Mouse (Mus musculus) midbrain, embryonic 13.5 days (tissue): ENCODE measurements around the gene Dusp28. TPM values are rescaled to one million over a fixed set of nuclear protein-coding genes. Genes with fewer than 3 reads are reported as not detected.

ENCODE experiments used
- ATAC-seq: fragments of 200-750 bp; cut with Nextera tagmentation; 2 replicates; pipeline ENCODE4 v1.8.0; 2017; ENCODE audit warnings: mild to moderate bottlenecking, moderate TSS enrichment, moderate library complexity
- H3K27ac ChIP-seq: fragments of 300-500 bp; sonication (generic); 2 replicates; pipeline ENCODE4 v1.5.1; 2015; ENCODE audit warnings: inconsistent platforms, mild to moderate bottlenecking, moderate library complexity
- H3K27me3 ChIP-seq: fragments of 300-500 bp; sonication (generic); 2 replicates; pipeline ENCODE4 v1.6.1; 2015; ENCODE audit warnings: mild to moderate bottlenecking, inconsistent platforms
- H3K36me3 ChIP-seq: fragments of 300-500 bp; sonication (generic); 2 replicates; pipeline ENCODE4 v1.6.1; 2015; ENCODE audit warnings: mild to moderate bottlenecking, inconsistent platforms
- H3K4me1 ChIP-seq: fragments of 300-500 bp; sonication (generic); replicated peaks from 2 replicates; pipeline ENCODE4 v1.6.1; 2015; ENCODE audit warnings: inconsistent platforms
- H3K4me2 ChIP-seq: fragments of 300-500 bp; sonication (generic); replicated peaks from 2 replicates; pipeline ENCODE4 v1.6.1; 2015; ENCODE audit warnings: moderate library complexity, mild to moderate bottlenecking, inconsistent platforms
- H3K4me3 ChIP-seq: fragments of 300-500 bp; sonication (generic); replicated peaks from 2 replicates; pipeline ENCODE4 v1.5.1; 2015; ENCODE audit warnings: mild to moderate bottlenecking, inconsistent platforms
- H3K9ac ChIP-seq: fragments of 300-500 bp; sonication (generic); replicated peaks from 2 replicates; pipeline ENCODE4 v1.6.1; 2015; ENCODE audit warnings: mild to moderate bottlenecking, inconsistent platforms
- H3K9me3 ChIP-seq: fragments of 300-500 bp; sonication (generic); 2 replicates; pipeline ENCODE4 v1.6.1; 2016; ENCODE audit warnings: mild to moderate bottlenecking, inconsistent platforms
- WGBS: fragments of 180-500 bp; shearing (Covaris S2); methylation state at CpG from one replicate; pipeline ENCODE4 v1.1.7; 2015; 5-methylcytosine and 5-hydroxymethylcytosine counted together
- polyA plus RNA-seq: library from polyadenylated mRNA; unstranded; fragments of >200 nt; fragmentation: Nextera tagmentation; extraction: Ambion mirVana; gene quantifications from 2 replicates; pipeline ENCODE4 v1.2.1, GENCODE M21; 2015

Dusp28 gene
- polyA plus RNA-seq, 1 experiment from 2014 or later = 15.7 TPM

GRCm38 (mm10) chr1:92881982-92882381 lies 24.8 kb upstream of the Dusp28 start:
- H3K27ac ChIP-seq = no peak overlapping the region
- no peaks in the 10 kb centered on the region for H3K27me3 ChIP-seq
- H3K36me3 ChIP-seq = no peaks in the 10 kb centered on the region
- H3K4me1 ChIP-seq = no peaks in the 10 kb centered on the region
- no peak overlapping the region for H3K9ac ChIP-seq
- H3K4me2 ChIP-seq = no peak overlapping the region
- ATAC-seq = no peak
- no peaks in the 10 kb centered on the region for H3K9me3 ChIP-seq
- no peak overlapping the region for H3K4me3 ChIP-seq
- WGBS = 88% methylated on average over 6 of the region's 6 CpGs

GRCm38 (mm10) chr1:92888901-92889655 lies 17.7 kb upstream of the Dusp28 start:
- no peaks in the 10 kb centered on the region for H3K9me3 ChIP-seq
- 73% methylated on average over 7 of the region's 7 CpGs for WGBS
- H3K36me3 ChIP-seq = no peaks in the 10 kb centered on the region
- H3K4me1 ChIP-seq = no peaks in the 10 kb centered on the region
- no peak overlapping the region for H3K4me3 ChIP-seq
- no peak overlapping the region for H3K4me2 ChIP-seq
- no peak for ATAC-seq
- H3K9ac ChIP-seq = no peak overlapping the region
- H3K27ac ChIP-seq = no peak overlapping the region
- no peaks in the 10 kb centered on the region for H3K27me3 ChIP-seq

- Histone ChIP-seq H3K4me2 (no peak overlapping the region), H3K27me3 (0 out of 2 replicates have a peak, but pooled peaks cover 3% of the 10 kb centered on the region), H3K9ac (no peak overlapping the region), H3K27ac (no peak overlapping the region), H3K4me3 (no peak overlapping the region), H3K9me3 (no peaks in the 10 kb centered on the region), H3K36me3 (no peaks in the 10 kb centered on the region), H3K4me1 (no peaks in the 10 kb centered on the region)
- 65% methylated on average over 3 of the region's 3 CpGs for WGBS
- ATAC-seq = no peak
Observed at GRCm38 (mm10) chr1:92892791-92893190, 14.0 kb upstream of the Dusp28 start.

- no peak overlapping the region for H3K4me3 ChIP-seq
- ATAC-seq = no peak
- H3K9me3 ChIP-seq = no peaks in the 10 kb centered on the region
- 78% methylated on average over 3 of the region's 3 CpGs for WGBS
- no peak overlapping the region for H3K9ac ChIP-seq
- H3K27me3 ChIP-seq = 0 out of 2 replicates have a peak, but pooled peaks cover 3% of the 10 kb centered on the region
- H3K4me1 ChIP-seq = no peaks in the 10 kb centered on the region
- no peaks in the 10 kb centered on the region for H3K36me3 ChIP-seq
- no peak overlapping the region for H3K4me2 ChIP-seq
- H3K27ac ChIP-seq = no peak overlapping the region
Observed at GRCm38 (mm10) chr1:92893896-92894295, 12.9 kb upstream of the Dusp28 start.

- Histone ChIP-seq H3K4me3 (no peak overlapping the region), H3K36me3 (no peaks in the 10 kb centered on the region), H3K27me3 (0 out of 2 replicates have a peak, but pooled peaks cover 10% of the 10 kb centered on the region), H3K4me2 (no peak overlapping the region), H3K9ac (no peak overlapping the region), H3K9me3 (no peaks in the 10 kb centered on the region), H3K27ac (no peak overlapping the region), H3K4me1 (no peaks in the 10 kb centered on the region)
- WGBS = 9% methylated on average over 3 of the region's 3 CpGs
- ATAC-seq = peak; percentile 85
Observed at GRCm38 (mm10) chr1:92895089-92895488, 11.7 kb upstream of the Dusp28 start.

- no peaks in the 10 kb centered on the region for H3K36me3 ChIP-seq
- no peak within 1 kb of the TSS for H3K27ac ChIP-seq
- WGBS = under 1% methylated on average over 15 of the region's 15 CpGs
- H3K4me1 ChIP-seq = peaks cover 21% of the 10 kb centered on the region
- peaks cover 22% of the 10 kb centered on the region for H3K27me3 ChIP-seq
- peak within 1 kb of the TSS; percentile 45; the same call in 1 of the 2 replicates for H3K9ac ChIP-seq
- H3K4me3 ChIP-seq = peak within 1 kb of the TSS; percentile 15; the same call in 1 of the 2 replicates
- H3K9me3 ChIP-seq = no peaks in the 10 kb centered on the region
- H3K4me2 ChIP-seq = peak within 1 kb of the TSS; percentile 44
- peak; percentile 21 for ATAC-seq
Observed at GRCm38 (mm10) chr1:92902786-92903185, 4.0 kb upstream of the Dusp28 start, which contains the start of gene Ankmy1. TSS of gene Ankmy1 (minus strand) at chr1:92902906.

GRCm38 (mm10) chr1:92903627-92904026 lies 3.2 kb upstream of the Dusp28 start:
- Histone ChIP-seq H3K27me3 (peaks cover 30% of the 10 kb centered on the region), H3K36me3 (no peaks in the 10 kb centered on the region), H3K27ac (no peak overlapping the region), H3K9ac (no peak overlapping the region), H3K9me3 (no peaks in the 10 kb centered on the region), H3K4me3 (no peak overlapping the region), H3K4me1 (peaks cover 24% of the 10 kb centered on the region), H3K4me2 (no peak overlapping the region)
- 84% methylated on average over 4 of the region's 4 CpGs for WGBS
- no peak for ATAC-seq

GRCm38 (mm10) chr1:92905703-92906310 lies 974 bp upstream of the Dusp28 start:
- no peak overlapping the region for H3K9ac ChIP-seq
- H3K36me3 ChIP-seq = no peaks in the 10 kb centered on the region
- H3K4me2 ChIP-seq = no peak overlapping the region
- H3K4me3 ChIP-seq = no peak overlapping the region
- no peak for ATAC-seq
- 93% methylated on average over 2 of the region's 2 CpGs for WGBS
- H3K27me3 ChIP-seq = peaks cover 27% of the 10 kb centered on the region
- H3K27ac ChIP-seq = no peak overlapping the region
- no peaks in the 10 kb centered on the region for H3K9me3 ChIP-seq
- peaks cover 37% of the 10 kb centered on the region for H3K4me1 ChIP-seq

- H3K9ac ChIP-seq = peak overlapping the region; percentile 75
- peaks cover 48% of the 10 kb centered on the region for H3K4me1 ChIP-seq
- H3K4me3 ChIP-seq = peak overlapping the region; percentile 70
- no peak for ATAC-seq
- H3K27ac ChIP-seq = peak overlapping the region; percentile 91
- H3K27me3 ChIP-seq = peaks cover 15% of the 10 kb centered on the region; the same call in 1 of the 2 replicates
- WGBS = 48% methylated on average over 20 of the region's 20 CpGs
- H3K36me3 ChIP-seq = no peaks in the 10 kb centered on the region
- peak overlapping the region; percentile 66 for H3K4me2 ChIP-seq
- no peaks in the 10 kb centered on the region for H3K9me3 ChIP-seq
Observed at GRCm38 (mm10) chr1:92907632-92908360, 1.0 kb downstream of the Dusp28 start.

GRCm38 (mm10) chr1:92908664-92909063 lies 1.9 kb downstream of the Dusp28 start:
- Histone ChIP-seq H3K36me3 (no peaks in the 10 kb centered on the region), H3K27ac (no peak overlapping the region), H3K9me3 (no peaks in the 10 kb centered on the region), H3K4me3 (no peak overlapping the region), H3K4me2 (no peak overlapping the region), H3K4me1 (peaks cover 46% of the 10 kb centered on the region), H3K9ac (no peak overlapping the region), H3K27me3 (peaks cover 15% of the 10 kb centered on the region; the same call in 1 of the 2 replicates)
- no peak for ATAC-seq
- 89% methylated on average over 3 of the region's 3 CpGs for WGBS

GRCm38 (mm10) chr1:92909068-92909467 lies 2.3 kb downstream of the Dusp28 start:
- H3K9ac ChIP-seq = no peak overlapping the region
- peaks cover 15% of the 10 kb centered on the region; the same call in 1 of the 2 replicates for H3K27me3 ChIP-seq
- H3K27ac ChIP-seq = no peak overlapping the region
- no peaks in the 10 kb centered on the region for H3K9me3 ChIP-seq
- ATAC-seq = no peak
- 67% methylated on average over 4 of the region's 4 CpGs for WGBS
- peak overlapping the region; percentile 96; the same call in 1 of the 2 replicates for H3K4me2 ChIP-seq
- H3K4me3 ChIP-seq = no peak overlapping the region
- peaks cover 3% of the 10 kb centered on the region for H3K36me3 ChIP-seq
- peaks cover 50% of the 10 kb centered on the region for H3K4me1 ChIP-seq
